Mouse (Mus musculus): ENCODE data around the gene Pik3r1.

DNA sequence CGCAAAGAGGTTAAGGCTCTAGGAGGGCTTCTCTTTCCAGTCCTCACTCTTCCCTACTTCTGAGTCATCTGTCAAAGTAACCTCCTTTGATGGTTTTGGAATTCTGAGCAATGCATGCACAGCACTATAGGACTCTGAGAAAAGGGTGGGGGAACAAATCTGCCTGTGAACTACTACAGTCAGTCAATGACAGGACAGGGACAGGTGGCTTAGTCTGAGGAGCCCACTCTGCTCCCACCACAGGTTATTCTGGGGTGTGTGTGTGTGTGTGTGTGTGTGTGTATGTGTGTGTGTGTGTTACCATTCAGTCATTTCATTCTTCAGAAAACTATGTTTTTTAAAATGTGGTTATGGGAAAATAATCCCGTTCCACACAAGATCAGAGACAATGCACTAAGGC, 46.9 kb downstream of the Pik3r1 start:
- TF ChIP-seq HCFC1 (IDR thresholded peaks at IDR 0.05; ENCODE audit: borderline replicate concordance, insufficient read depth, low read length) (no peak), MAFK (IDR thresholded peaks at IDR 0.05; ENCODE audit: insufficient read depth, low read depth, low read length) (no peak), ZC3H11A (IDR thresholded peaks at IDR 0.05; ENCODE audit: borderline replicate concordance, low read depth, low read length) (no peak), CHD2 (IDR thresholded peaks at IDR 0.05; ENCODE audit: low read depth, low read length) (no peak)

Data from ES-E14 (cell line).